18 mouse cellular contexts compared by ENCODE assay signal in the genomic region with DNA sequence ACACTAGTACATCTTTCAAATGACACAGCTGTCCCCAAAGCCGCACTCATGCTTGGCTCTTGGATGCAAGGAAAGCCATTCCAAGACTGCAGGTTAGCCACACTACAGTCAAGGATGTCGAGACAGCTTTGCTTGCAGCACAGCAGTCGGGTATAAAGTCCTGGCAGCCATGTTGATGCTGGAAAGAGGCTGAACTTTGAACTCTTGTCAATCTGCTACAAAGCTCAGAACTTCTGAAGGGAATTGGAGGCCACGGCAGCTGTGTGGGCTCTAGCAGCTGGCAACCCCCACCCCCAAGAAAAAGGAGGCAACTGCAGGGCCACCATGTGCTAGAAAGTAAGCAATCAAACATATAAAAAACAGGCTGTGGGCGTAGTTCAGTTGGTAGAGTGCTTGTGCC.
"Had no signal": no experiment of that assay in that cellular context is flagged by ENCODE, and none has a peak within 500 bp of the region (broad histone marks: within the 10 kb centered on the region; RNA-seq: fewer than 3 reads in every experiment).

No protein-coding gene starts in this region.

- H3K4me1 ChIP-seq: lung, embryonic 15.5 days; megakaryocyte, embryonic 14.5 days; midbrain, embryonic 13.5 days; midbrain, embryonic 15.5 days; neural tube, embryonic 12.5 days; stomach, embryonic 15.5 days had no signal

- H3K4me3 ChIP-seq: lung, embryonic 15.5 days; megakaryocyte, embryonic 14.5 days; midbrain, embryonic 13.5 days; midbrain, embryonic 15.5 days; neural tube, embryonic 12.5 days; stomach, embryonic 15.5 days had no signal

- ATAC-seq: lung, postnatal 0 days; midbrain, embryonic 13.5 days; midbrain, embryonic 15.5 days had no signal

- H3K36me3 ChIP-seq: lung, embryonic 15.5 days; midbrain, embryonic 13.5 days; midbrain, embryonic 15.5 days; neural tube, embryonic 12.5 days; stomach, embryonic 15.5 days had no signal

- H3K9ac ChIP-seq: liver, postnatal 0 days; lung, embryonic 15.5 days; midbrain, embryonic 13.5 days; midbrain, embryonic 15.5 days; neural tube, embryonic 12.5 days; stomach, embryonic 15.5 days had no signal

- H3K9me3 ChIP-seq: lung, embryonic 15.5 days; midbrain, embryonic 13.5 days; midbrain, embryonic 15.5 days; neural tube, embryonic 12.5 days; stomach, embryonic 15.5 days had no signal

- H3K4me2 ChIP-seq: lung, embryonic 15.5 days; midbrain, embryonic 11.5 days; midbrain, embryonic 13.5 days; midbrain, embryonic 15.5 days; neural tube, embryonic 12.5 days; stomach, embryonic 15.5 days had no signal

- H3K27ac ChIP-seq: lung, embryonic 15.5 days; macrophage; midbrain, embryonic 13.5 days; midbrain, embryonic 15.5 days; neural tube, embryonic 12.5 days; stomach, embryonic 15.5 days; stomach, postnatal 0 days had no signal

- DNase-seq: liver, postnatal 0 days; lung, adult 2 months; lung, postnatal 14 days; lung, postnatal 36 days; right cerebral cortex, postnatal 14 days; thymus, adult 2 months; thymus, postnatal 25 days; thymus, postnatal 4 days had no signal

- H3K27me3 ChIP-seq: lung, embryonic 15.5 days; midbrain, embryonic 13.5 days; midbrain, embryonic 15.5 days; neural tube, embryonic 12.5 days; stomach, embryonic 15.5 days had no signal
